Mouse (Mus musculus): ENCODE measurements around the gene Krr1.

- TF ChIP-seq TCF12 (IDR thresholded peaks at IDR 0.05; ENCODE audit: insufficient read depth, poor library complexity, severe bottlenecking) (no peak), POLR2A (IDR thresholded peaks at IDR 0.05; ENCODE audit: insufficient read length, low read depth) (no peak), CEBPB (IDR thresholded peaks at IDR 0.05; ENCODE audit: insufficient read depth, poor library complexity, severe bottlenecking) (no peak), POLR2AphosphoS2 (IDR thresholded peaks at IDR 0.05; ENCODE audit: insufficient read length, low read depth) (no peak), E2F4 (IDR thresholded peaks at IDR 0.05; ENCODE audit: insufficient read depth) (no peak)
Measured at GRCm38 (mm10) chr10:111995803-111996548, 23.5 kb downstream of the Krr1 start.
